Mouse (Mus musculus): ENCODE measurements around the gene Itpr1.

GRCm38 (mm10) chr6:108464308-108464979, 251.5 kb downstream of the Itpr1 start:
- no peak for TF ChIP-seq CTCF (IDR thresholded peaks at IDR 0.05; ENCODE audit: low read depth, low read length)
- TF ChIP-seq EP300 (IDR thresholded peaks at IDR 0.05; ENCODE audit: insufficient read depth, low read depth, low read length): no peak

Measured in ES-Bruce4 (cell line).